Mouse (Mus musculus): Measurements from ENCODE around the gene Akip1.

Gene Akip1

GRCm38 (mm10) chr7:109703190-109704015, at the start of gene Akip1, which contains the start of gene St5:
Gene Akip1 (plus strand): TSS chr7:109703690.
Gene St5 (minus strand): TSS chr7:109703605.
- peak; percentile 98 for DNase-seq (ENCODE audit: low read depth, low spot score)

DNA sequence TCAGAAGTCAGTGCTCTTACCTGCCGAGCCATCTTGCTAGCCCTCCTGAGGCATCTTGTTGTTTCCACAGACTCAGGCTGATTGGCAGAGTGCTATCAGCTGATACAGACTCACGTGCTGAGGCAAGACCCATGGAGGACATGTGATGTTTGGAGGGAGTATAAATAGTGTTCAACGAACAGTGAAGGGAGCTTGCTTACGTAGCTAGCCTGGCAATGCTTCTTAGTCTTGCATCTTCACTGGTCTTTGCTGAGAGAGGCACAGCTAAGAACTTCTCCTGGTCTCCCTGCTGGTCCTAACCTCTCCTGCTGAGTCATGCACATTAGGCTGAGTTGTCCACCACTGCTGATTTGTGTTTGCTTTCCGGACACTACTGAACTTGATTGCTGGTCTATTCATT, 48.6 kb upstream of the Akip1 start:
- peak; percentile 48 for DNase-seq (ENCODE audit: low read depth, low spot score)

DNA sequence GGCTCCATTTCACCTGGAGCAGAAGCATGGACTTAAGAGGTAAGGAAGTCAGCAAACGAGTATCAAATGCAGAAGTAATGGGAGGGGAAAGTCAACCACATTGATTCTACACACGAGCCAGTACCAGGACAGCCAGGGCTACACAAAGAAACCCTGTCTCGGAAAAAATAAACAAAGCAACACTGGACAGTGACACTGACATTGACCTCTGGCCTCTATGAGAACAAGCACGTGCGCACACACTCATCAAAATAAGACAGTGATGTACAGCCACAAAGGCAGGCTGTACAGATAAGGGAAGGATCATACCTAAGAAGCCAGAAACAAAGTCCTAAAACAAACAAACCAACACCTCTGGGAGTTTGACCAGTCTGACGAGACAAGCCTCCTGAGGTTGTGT, 45.6 kb upstream of the Akip1 start:
- DNase-seq (ENCODE audit: low read depth, low spot score) = no peak

GRCm38 (mm10) chr7:109659278-109659677, 44.2 kb upstream of the Akip1 start:
- no peak for DNase-seq (ENCODE audit: low read depth, low spot score)

GRCm38 (mm10) chr7:109662626-109663025, 40.9 kb upstream of the Akip1 start:
- no peak for DNase-seq (ENCODE audit: low read depth, low spot score)

DNA sequence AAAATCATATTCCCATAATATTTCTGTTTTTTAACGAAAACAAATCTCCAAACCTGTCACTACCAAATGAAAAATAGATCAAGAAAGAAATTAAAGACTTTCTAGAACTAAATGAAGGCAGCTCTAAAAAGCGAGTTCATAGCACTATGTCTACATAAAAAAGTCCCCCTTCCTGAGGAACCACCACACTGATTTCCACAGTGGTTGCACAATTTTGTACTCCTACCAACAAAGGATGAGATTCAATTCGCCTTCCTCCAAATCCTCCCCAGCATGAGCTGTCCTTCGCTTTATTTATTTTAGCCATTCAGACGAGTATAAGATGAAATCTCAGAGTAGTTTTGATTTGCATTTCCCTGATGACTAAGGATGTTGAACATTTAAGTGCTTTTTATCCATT, 36.8 kb upstream of the Akip1 start:
- no peak for DNase-seq (ENCODE audit: low read depth, low spot score)

GRCm38 (mm10) chr7:109669426-109670170, 33.9 kb upstream of the Akip1 start:
- DNase-seq (ENCODE audit: low read depth, low spot score) = no peak

DNA sequence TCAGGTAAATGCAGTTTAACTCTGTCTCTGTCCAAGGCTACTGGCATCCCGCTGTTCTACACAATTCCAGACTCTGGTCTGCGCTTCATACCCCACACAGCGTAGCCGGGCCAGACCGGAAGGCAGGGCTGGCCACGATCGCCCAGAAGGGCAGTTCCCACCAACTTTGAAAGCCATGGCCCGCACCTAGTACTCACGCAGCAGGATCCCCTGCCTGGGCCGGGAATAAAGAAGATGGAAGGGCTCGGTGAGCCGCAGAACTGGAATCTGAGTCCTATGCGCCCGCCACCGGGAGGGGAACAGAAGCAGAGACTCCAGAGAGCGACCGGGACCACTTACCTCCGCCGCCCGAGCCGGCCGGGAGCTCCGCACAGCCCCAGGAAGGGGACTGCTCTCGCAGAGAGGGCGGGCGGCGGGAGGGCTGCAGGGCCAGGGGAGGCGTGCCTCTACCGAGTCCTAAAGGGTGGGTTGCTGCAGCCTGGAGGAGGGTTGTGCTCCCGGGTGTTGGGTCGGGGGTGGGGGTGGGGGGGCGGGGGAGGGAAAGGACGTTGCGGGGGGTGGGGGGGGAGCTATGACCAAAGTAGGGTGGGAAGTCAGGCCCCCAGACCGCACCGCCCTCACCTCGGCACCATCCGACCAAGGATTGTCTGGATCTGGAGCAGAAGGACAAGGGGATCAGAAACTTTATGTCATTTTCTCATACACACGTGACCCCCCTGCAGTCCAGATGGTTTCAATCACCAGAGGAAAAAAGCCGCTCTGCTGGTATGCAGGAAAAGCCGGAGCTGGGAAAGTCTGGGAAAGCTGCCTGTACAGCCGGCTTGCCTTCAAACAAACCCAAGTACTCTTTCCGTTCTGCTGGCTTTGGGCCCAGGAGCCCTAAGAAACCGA, 31.7 kb upstream of the Akip1 start:
- peak; percentile 50 for DNase-seq (ENCODE audit: low read depth, low spot score)

DNA sequence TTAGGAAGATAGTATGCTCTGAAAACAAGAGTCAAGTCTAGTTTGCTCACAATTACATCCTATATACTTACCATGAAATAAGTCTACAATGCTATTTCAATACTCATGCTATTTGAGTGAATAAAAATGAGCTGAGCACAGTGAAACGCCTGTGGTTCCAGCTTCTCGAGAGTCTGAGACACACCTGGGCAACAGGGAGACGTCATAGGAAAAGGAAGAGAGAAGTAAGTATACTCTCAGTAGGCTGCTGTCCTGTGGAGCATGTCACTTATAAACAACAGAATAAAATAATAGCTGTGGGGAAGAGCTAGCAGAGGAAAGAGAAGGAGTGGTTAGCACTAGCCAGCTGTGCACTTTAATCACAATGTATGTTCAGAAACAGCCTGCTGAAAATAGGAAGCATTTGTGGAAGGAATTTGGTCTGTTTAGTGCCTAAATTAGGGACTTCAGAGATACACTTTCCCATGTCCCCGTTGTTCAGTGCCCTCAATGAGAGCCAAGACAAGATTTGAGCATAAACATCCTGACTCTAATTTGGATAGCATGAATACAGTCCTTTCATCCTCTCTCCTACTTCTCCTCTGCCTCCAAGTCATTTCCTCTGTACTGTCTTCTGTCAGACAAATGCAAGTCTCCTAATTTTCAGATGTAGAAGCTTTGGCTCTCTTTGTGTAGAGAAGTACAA, 28.4 kb upstream of the Akip1 start:
- DNase-seq (ENCODE audit: low read depth, low spot score) = no peak

- no peak for DNase-seq (ENCODE audit: low read depth, low spot score)
These were observed 23.2 kb upstream of the Akip1 start for GRCm38 (mm10) chr7:109680284-109680683.

DNA sequence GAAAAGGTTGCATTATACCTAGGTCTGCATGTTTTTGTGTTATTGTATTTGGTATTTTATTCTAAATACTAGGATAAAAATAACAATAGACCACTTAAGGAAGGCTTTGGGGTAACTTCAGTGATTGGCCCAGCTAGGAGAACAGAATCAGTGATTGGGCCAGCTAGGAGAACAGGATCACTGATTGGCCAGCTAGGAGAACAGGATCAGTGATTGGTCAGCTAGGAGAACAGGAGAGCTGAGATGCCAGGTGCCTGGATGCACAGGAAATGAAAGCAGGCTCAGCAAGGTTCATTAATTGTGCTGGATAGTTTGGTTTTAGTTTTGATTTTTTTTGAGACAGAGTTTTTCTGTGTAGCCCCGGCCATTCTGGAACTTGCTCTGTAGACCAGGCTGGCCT, 22.6 kb upstream of the Akip1 start:
- DNase-seq (ENCODE audit: low read depth, low spot score) = peak; percentile 38

DNA sequence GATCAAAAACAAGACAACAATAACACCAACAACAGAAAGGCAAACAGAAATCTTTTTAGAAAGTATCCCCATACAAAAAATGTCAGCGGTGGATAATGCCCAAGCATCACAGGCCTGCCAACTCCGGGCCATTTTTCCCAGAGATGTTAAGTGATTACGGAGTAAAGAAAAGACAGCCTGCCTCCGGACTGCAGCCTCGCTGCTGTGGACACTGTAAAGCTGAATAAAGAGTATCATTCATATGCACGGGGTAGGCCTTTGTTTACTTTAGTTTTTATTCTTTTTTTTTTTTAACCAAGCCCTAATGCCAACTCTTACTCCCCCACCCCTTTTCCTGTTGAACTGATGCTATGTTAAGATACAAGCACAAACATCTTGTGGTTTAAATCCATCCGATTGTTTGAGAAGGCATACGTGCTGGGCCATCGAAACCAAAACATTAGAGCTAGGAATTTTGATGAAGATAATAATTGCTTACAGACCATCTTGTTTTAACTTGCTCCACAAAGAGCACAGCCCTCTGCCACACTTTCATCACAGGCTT, 16.8 kb upstream of the Akip1 start:
- no peak for DNase-seq (ENCODE audit: low read depth, low spot score)

GRCm38 (mm10) chr7:109690101-109690500, 13.4 kb upstream of the Akip1 start:
- DNase-seq (ENCODE audit: low read depth, low spot score) = no peak

DNA sequence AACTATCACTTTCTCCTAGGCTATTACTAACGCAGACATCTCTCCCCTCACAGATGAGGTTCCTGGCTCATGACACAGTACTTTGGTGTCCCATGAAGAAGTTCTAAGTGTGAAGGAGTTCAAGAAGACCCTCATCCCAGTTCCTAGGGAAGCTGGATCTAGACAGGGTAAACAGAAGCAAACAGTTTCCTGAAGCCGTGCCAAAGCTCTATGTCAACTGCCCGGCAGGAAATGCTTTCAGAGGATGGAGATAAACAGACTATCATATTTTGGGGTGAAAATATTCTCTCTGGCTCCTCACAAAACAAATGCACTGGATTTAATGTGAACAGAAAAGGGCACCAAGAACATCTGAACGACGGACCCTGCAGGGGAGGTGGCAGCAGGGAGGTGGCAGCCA, 12.5 kb upstream of the Akip1 start:
- no peak for DNase-seq (ENCODE audit: low read depth, low spot score)

GRCm38 (mm10) chr7:109694576-109695338, 8.7 kb upstream of the Akip1 start:
- DNase-seq (ENCODE audit: low read depth, low spot score) = peak; percentile 59

GRCm38 (mm10) chr7:109695339-109695726, 8.2 kb upstream of the Akip1 start:
- peak; percentile 90 for DNase-seq (ENCODE audit: low read depth, low spot score)

DNA sequence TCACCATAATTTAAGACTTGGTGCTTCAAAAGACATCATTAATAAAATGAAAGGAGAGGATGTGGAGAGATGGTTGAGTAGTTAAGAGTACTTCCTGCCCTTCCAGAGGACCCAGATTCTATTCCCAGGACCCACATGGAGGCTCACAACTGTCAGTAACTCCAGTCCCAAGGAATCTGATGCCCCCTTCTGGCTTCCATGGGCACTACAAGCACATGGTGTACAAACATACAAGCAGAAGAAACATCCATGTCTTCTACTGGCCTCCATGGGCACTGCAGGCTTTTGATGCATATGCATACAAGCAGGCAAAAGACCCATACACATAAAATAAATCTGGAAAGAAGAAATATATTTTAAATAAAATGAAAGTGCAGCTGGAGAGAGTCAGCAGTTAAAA, 3.3 kb upstream of the Akip1 start:
- peak; percentile 86 for DNase-seq (ENCODE audit: low read depth, low spot score)

DNA sequence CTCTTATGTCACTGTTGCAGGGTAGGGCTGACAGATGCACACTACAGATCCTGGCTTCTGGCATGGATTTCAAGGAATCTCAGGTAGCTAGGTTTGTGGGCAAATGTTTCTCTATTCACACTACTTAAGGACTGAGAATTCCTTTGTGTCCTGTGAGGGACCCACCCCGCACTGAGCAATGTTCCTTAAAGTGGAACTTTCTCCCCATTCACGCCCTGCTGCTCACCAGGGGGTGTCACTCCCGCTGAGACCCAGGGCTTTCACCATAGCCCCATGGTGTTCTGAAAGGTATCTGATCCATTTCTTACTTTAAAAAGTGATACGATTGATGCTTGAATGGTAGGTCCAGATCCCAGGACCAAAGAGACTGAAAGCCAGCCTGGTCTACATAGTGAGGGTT, 769 bp upstream of the Akip1 start:
- DNase-seq (ENCODE audit: low read depth, low spot score) = peak; percentile 51

GRCm38 (mm10) chr7:109704016-109704377, 507 bp downstream of the Akip1 start:
- DNase-seq (ENCODE audit: low read depth, low spot score) = no peak

DNA sequence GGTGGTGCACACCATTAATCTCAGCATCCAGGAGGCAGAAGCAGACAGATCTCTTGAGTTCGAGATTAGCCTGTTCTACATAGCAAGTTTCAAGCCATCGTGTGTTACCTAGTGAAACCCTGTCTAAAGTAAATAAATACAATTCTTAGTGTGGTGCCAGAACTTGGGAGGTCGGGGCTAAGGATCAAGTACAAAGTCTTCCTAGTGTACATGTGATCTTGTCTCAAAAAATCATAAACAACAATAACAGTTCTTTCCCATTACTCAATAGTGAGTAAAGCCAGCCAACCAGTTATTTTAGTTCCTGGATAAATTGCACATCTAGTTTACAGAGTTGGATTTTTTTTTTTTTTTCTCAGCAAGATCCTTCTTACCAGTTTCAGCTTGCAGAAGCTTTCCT, 971 bp downstream of the Akip1 start:
- DNase-seq (ENCODE audit: low read depth, low spot score) = no peak
